21 mouse cellular contexts compared by ENCODE assay signal in the genomic region with DNA sequence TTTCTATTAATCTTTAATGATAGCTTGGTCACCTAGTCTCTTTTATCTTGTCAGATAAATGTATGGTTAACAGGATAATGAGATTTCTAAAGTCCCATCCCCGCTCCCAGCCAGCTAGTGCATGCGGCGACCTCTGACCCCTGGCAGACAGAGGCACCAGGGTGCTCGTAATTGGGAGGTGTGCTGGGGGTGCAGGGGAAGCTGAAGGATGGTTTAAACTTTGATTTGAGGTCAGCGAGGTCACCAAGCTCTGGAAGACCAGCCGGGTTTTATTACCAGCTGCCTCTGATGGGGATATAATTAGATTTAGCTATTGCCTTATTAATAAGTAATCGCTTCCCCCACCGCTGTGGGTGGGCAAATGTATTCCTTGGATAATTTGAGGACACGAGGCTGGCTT.
DNase-seq lines count a peak whose midpoint lies in the region; ATAC-seq lines count a peak whose summit lies in the region.
"Had no signal": no experiment of that assay in that cellular context is flagged by ENCODE, and none has a peak within 500 bp of the region (broad histone marks: within the 10 kb centered on the region; RNA-seq: fewer than 3 reads in every experiment).

No protein-coding gene starts in this region.

- no peak overlapping the region for H3K4me2 ChIP-seq in forebrain, embryonic 14.5 days (ENCODE audit: low read length)
- H3K4me2 ChIP-seq in neural tube, embryonic 15.5 days, result no peak overlapping the region
- H3K4me2 ChIP-seq: forebrain, embryonic 12.5 days; hindbrain, embryonic 15.5 days; limb, embryonic 12.5 days; liver, embryonic 12.5 days; lung, embryonic 14.5 days had no signal

- H3K9ac ChIP-seq in forebrain, embryonic 14.5 days (ENCODE audit: low read length), result no peak overlapping the region
- H3K9ac ChIP-seq in neural tube, embryonic 15.5 days (replicated peaks), result no peak overlapping the region
- H3K9ac ChIP-seq: forebrain, embryonic 12.5 days; hindbrain, embryonic 15.5 days; limb, embryonic 12.5 days; liver, embryonic 12.5 days; lung, embryonic 14.5 days had no signal

- H3K27me3 ChIP-seq in forebrain, embryonic 14.5 days (replicated peaks; ENCODE audit: control insufficient read depth, insufficient read depth, low read length), result no peaks in the 10 kb centered on the region
- peaks cover 95% of the 10 kb centered on the region for H3K27me3 ChIP-seq in forebrain, embryonic 10.5 days (ENCODE audit: poor library complexity, severe bottlenecking)
- H3K27me3 ChIP-seq in neural tube, embryonic 15.5 days (replicated peaks), result peaks cover 10% of the 10 kb centered on the region; the same call in 1 of the 2 replicates
- H3K27me3 ChIP-seq: hindbrain, embryonic 15.5 days had no signal

- ATAC-seq in forebrain, embryonic 14.5 days, result no peak
- ATAC-seq in neural tube, embryonic 15.5 days (ENCODE audit: low FRiP score), result no peak
- ATAC-seq: intestine, postnatal 0 days; liver, embryonic 12.5 days had no signal

- peaks cover 8% of the 10 kb centered on the region for H3K4me1 ChIP-seq in forebrain, embryonic 14.5 days (ENCODE audit: control insufficient read depth, insufficient read depth, low read length)
- peaks cover 40% of the 10 kb centered on the region for H3K4me1 ChIP-seq in forebrain, embryonic 10.5 days
- H3K4me1 ChIP-seq in neural tube, embryonic 15.5 days, result peaks cover 19% of the 10 kb centered on the region

- H3K27ac ChIP-seq in forebrain, embryonic 14.5 days (ENCODE audit: low read depth, low read length), result no peak overlapping the region
- no peak overlapping the region for H3K27ac ChIP-seq in forebrain, embryonic 10.5 days
- no peak overlapping the region for H3K27ac ChIP-seq in neural tube, embryonic 15.5 days (replicated peaks)
- H3K27ac ChIP-seq: forebrain, embryonic 12.5 days; hindbrain, embryonic 15.5 days; kidney, postnatal 0 days; limb, embryonic 12.5 days; liver, embryonic 12.5 days had no signal

- H3K4me3 ChIP-seq in forebrain, embryonic 14.5 days (ENCODE audit: low read depth, low read length), result no peak overlapping the region
- H3K4me3 ChIP-seq in forebrain, embryonic 10.5 days, result no peak overlapping the region
- H3K4me3 ChIP-seq in neural tube, embryonic 15.5 days (replicated peaks), result no peak overlapping the region
- H3K4me3 ChIP-seq: forebrain, embryonic 12.5 days; hindbrain, embryonic 15.5 days; limb, embryonic 12.5 days; liver, embryonic 12.5 days; myocyte had no signal

- no peaks in the 10 kb centered on the region for H3K36me3 ChIP-seq in forebrain, embryonic 14.5 days (ENCODE audit: control insufficient read depth, insufficient read depth, low read length)
- H3K36me3 ChIP-seq in forebrain, embryonic 10.5 days (replicated peaks), result no peaks in the 10 kb centered on the region
- no peaks in the 10 kb centered on the region for H3K36me3 ChIP-seq in neural tube, embryonic 15.5 days
- H3K36me3 ChIP-seq: forebrain, embryonic 12.5 days; hindbrain, embryonic 15.5 days; limb, embryonic 12.5 days; liver, embryonic 12.5 days had no signal

- DNase-seq in forebrain, embryonic 14.5 days (ENCODE audit: low spot score), result peak; percentile 53
- no peak for DNase-seq in forebrain, embryonic 10.5 days (ENCODE audit: extremely low spot score, low spot score)
- peak; percentile 35 for DNase-seq in neural tube, embryonic 10.5 days (ENCODE audit: extremely low spot score, low spot score)
- DNase-seq in mesoderm, embryonic 11.5 days (ENCODE audit: low read depth, low spot score), result peak; percentile 72
- DNase-seq in heart, adult 18-20 months, result no peak
- no peak for DNase-seq in kidney, adult 11 months
- no peak for DNase-seq in urinary bladder, postnatal 36 days (ENCODE audit: low spot score in 2 of 2)
- DNase-seq: adrenal gland, adult 8-10 months; cerebellum, adult 9-11 months; gastrocnemius, postnatal 36 days; lung, embryonic 14.5 days; lung, postnatal 36 days; thymus, postnatal 14 days had no signal

- no peaks in the 10 kb centered on the region for H3K9me3 ChIP-seq in forebrain, embryonic 14.5 days (replicated peaks; ENCODE audit: control insufficient read depth, low read length)
- no peaks in the 10 kb centered on the region for H3K9me3 ChIP-seq in forebrain, embryonic 10.5 days
- no peaks in the 10 kb centered on the region for H3K9me3 ChIP-seq in neural tube, embryonic 15.5 days (replicated peaks)
- H3K9me3 ChIP-seq: forebrain, embryonic 12.5 days; hindbrain, embryonic 15.5 days; limb, embryonic 12.5 days; liver, embryonic 12.5 days had no signal

- WGBS in forebrain, embryonic 14.5 days, result 33% methylated on average over 9 of the region's 9 CpGs
- WGBS in forebrain, embryonic 10.5 days, result 17% methylated on average over 9 of the region's 9 CpGs
- 15% methylated on average over 9 of the region's 9 CpGs for WGBS in neural tube, embryonic 15.5 days

Comparison
In these comparisons a context has a peak if more than half of its experiments do, and no peak if none do; other contexts are left out.
1. DNase-seq: peak in forebrain, embryonic 14.5 days (single experiment), neural tube, embryonic 10.5 days (single experiment) and mesoderm, embryonic 11.5 days (single experiment); none in forebrain, embryonic 10.5 days (single experiment), heart, adult 18-20 months (0 of 2), kidney, adult 11 months (single experiment) and urinary bladder, postnatal 36 days (0 of 2).